Mouse (Mus musculus) MN1 (cell line): ENCODE results near the gene Ppp4r2.

ENCODE experiments used
- DNase-seq: peaks from one replicate; pipeline ENCODE4 v3.0.0-alpha.2; 2016; ENCODE audit warnings: low spot score

Gene Ppp4r2

GRCm38 (mm10) chr6:100884594-100885225 lies 51.3 kb downstream of the Ppp4r2 start:
- DNase-seq: no peak

- DNase-seq: no peak
These were observed 52.0 kb downstream of the Ppp4r2 start for GRCm38 (mm10) chr6:100885376-100885775.

- DNase-seq: no peak
These were observed 53.6 kb downstream of the Ppp4r2 start for GRCm38 (mm10) chr6:100887012-100887411.

GRCm38 (mm10) chr6:100889340-100889739 lies 55.9 kb downstream of the Ppp4r2 start:
- no peak for DNase-seq

- no peak for DNase-seq
These were observed 59.1 kb downstream of the Ppp4r2 start for GRCm38 (mm10) chr6:100892489-100892888.

- DNase-seq: no peak
These were observed 59.7 kb downstream of the Ppp4r2 start for GRCm38 (mm10) chr6:100893073-100893472.

- DNase-seq: no peak
These were observed 61.8 kb downstream of the Ppp4r2 start for GRCm38 (mm10) chr6:100895183-100895582.

GRCm38 (mm10) chr6:100896883-100897282 lies 63.5 kb downstream of the Ppp4r2 start:
- no peak for DNase-seq

GRCm38 (mm10) chr6:100904463-100904862 lies 71.0 kb downstream of the Ppp4r2 start:
- DNase-seq: no peak

GRCm38 (mm10) chr6:100910136-100910675 lies 76.8 kb downstream of the Ppp4r2 start:
- DNase-seq: no peak
